Mouse (Mus musculus) effector memory CD4-positive, alpha-beta T cell, adult 7 months (primary cell): ENCODE results near the gene Prl3d3. TPM values are rescaled to one million over a fixed set of nuclear protein-coding genes. Genes with fewer than 3 reads are reported as not detected.

ENCODE experiments used
- polyA plus RNA-seq: library from polyadenylated mRNA; unstranded; fragments of 100-300 nt; shearing (Covaris generic); gene quantifications from one replicate; pipeline ENCODE4 v1.2.1, GENCODE M21; 2017

Prl3d3 gene
- not detected for polyA plus RNA-seq

GRCm38 (mm10) chr13:27156490-27156889 is at the start of gene Prl3d3:
Gene Prl3d3, plus strand, starts transcription at chr13:27156790.

GRCm38 (mm10) chr13:27121398-27121797 is 35.2 kb upstream of the Prl3d3 start, which contains the start of gene Prl3d2:
Gene Prl3d2, plus strand, starts transcription at chr13:27121698.

DNA sequence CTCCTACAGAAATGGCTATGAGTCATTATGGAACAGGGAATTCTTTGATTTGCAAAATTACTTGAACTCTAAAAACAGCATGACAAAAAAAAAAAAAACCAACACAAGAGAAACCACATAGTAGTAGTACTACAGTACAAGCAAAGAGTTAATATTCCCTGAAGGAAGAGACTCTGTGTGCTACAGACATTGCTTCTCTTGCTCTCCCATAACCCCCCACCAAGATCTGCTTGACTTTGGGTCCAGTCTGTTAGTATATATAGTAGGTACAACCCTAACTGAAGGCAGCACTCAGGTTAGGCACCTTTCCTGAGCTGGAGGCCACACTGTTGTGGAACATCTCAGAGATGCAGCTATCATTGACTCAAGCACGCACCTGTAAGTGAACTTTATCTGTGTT is 39.8 kb downstream of the Prl3d3 start, which contains the start of gene Prl3c1:
Gene Prl3c1, plus strand, starts transcription at position 301 of the 400 bp plus-strand sequence.

Other genes with a start within 250 kb of the Prl3d3 start
- 0.51 TPM for gene Prl, start 99.2 kb upstream of the Prl3d3 start, polyA plus RNA-seq
- gene Prl3d1, start 62.6 kb upstream of the Prl3d3 start, polyA plus RNA-seq: not detected
- not detected for gene Prl3d2, start 35.1 kb upstream of the Prl3d3 start, polyA plus RNA-seq
- gene Prl3c1, start 39.9 kb downstream of the Prl3d3 start, polyA plus RNA-seq: not detected
- not detected for gene Prl3b1, start 85.1 kb downstream of the Prl3d3 start, polyA plus RNA-seq
- not detected for gene Prl3a1, start 102.6 kb downstream of the Prl3d3 start, polyA plus RNA-seq
- gene Prl6a1, start 155.8 kb downstream of the Prl3d3 start, polyA plus RNA-seq: 0.60 TPM
- gene Prl8a2, start 188.9 kb downstream of the Prl3d3 start, polyA plus RNA-seq: not detected
- gene Prl2b1, start 234.1 kb downstream of the Prl3d3 start, polyA plus RNA-seq: not detected